Mouse (Mus musculus) B cell, adult 67 days (primary cell): ENCODE data around the gene Olfr305. TPM values are rescaled to one million over a fixed set of nuclear protein-coding genes. Genes with fewer than 3 reads are reported as not detected.

Source experiments
- total RNA-seq, 2 experiments: library from RNA; stranded (reverse); gene quantifications; 4 replicates each; pipeline ENCODE4 v1.2.4; 2023

Gene Olfr305
- not detected for total RNA-seq

DNA sequence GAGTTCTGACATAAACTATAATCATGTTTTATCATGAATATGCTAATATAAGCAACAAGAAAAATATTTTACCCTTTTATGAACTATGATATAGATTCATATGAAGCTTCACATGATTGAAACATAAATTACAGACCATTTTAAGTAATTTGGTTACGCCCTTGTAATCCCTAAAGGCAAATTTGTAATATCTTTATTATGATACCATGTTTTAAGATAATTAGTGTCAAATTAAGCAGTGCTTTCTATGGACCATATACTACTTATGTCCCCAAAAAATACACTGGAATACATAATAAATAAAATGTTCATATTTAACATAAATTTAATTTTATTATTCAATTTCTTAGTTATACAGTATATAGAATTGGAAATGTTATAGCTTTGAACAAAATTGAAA lies at the start of gene Olfr305:
Olfr305 (minus strand) TSS at position 101 of the 400 bp plus-strand sequence.

DNA sequence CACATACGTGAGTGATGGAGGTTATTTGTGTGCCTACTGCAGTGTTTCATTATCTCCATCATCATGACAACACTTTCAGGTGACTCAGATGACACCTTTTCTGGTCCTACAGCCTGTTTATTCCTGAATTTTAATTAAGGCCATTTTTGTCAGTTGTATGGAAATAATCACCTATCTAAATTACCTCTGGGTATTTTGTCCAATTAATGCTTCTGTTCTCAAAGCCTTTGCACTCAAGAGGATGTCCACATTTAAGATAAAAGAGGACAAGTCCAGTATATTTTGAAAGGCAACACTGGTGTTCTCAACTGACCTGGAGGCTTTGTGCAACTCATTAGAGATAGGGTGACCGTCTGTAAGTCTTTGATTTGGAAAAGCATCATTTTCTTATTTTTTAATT lies 36.8 kb upstream of the Olfr305 start, which contains the start of gene Olfr301:
Olfr301 (plus strand) TSS at position 301 of the 400 bp plus-strand sequence.

DNA sequence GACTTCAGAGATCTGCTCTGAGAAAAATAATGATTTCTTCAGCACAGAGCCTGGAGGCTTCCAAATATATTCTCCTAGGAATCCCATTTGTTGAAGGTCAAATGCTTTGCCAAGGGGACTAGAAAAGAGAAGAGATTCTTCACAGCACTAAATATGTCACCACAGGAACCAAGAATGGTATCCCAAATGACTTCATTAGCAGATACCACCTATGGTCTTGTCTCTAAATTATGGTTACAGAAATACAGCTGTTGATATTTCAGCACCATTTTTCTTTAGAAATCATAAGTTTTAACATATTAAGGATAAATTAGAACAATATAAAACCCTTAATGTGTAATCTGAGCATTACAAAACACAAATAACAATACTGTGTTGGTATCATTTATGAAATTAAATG lies 31.0 kb upstream of the Olfr305 start, which contains the start of gene Olfr303:
Olfr303 (minus strand) TSS at position 101 of the 400 bp plus-strand sequence.

DNA sequence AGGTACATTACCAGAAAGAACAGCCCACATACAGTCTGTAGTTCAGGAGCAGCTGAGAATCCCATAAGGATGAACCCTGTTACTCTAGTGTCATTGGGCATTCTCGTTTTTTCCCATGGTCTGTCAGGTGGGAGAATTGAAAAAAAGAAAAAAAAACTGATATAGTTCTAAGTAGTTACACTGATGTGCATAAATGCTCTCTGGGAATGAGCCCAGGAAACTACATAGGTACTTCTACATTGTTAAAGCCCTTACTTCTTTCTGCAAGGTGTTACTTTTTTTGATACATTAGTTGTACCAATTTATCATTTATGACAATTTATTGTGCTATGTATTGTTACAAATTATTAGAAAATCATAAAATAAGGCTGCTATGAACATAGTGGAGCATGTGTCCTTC lies 19.8 kb upstream of the Olfr305 start, which contains the start of gene Olfr304:
Olfr304 (minus strand) TSS at position 101 of the 400 bp plus-strand sequence.

DNA sequence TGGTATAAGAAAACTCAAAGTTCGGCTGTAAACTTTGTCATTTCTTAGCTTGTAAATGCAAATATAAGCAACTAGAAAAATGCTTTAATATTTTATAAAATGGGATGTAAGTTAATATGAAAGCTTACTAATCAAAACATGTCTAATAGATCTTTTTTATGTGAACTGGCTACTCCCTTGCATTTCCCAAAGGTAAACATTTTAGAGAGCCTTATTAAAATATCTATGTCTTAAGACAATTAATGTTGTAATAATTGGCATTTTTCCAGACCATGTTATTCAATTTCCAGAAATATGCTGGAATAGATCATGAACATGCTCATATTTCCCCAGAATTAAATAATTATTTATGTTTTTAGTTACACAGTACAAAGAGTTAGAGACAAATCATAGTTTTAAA lies 29.2 kb downstream of the Olfr305 start, which contains the start of gene Olfr307:
Olfr307 (minus strand) TSS at position 101 of the 400 bp plus-strand sequence.

DNA sequence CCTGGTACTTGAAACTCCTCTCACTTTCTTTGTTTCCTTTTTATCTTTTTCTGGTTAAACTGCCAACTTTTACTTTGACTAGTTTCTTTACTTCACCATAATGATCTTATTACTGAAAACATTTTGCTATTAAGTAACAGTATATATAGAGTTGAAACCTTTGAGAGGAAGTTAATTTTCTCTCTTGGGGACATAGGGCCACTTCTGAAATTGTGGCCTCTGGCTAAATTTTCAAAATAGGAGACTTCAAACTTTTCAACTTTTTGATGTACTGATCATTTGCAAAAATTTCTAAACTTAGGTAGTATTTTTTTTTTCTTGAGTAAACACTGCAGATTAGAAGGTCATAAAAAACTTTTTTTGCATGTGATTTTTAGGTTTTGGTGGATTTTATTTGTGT lies 41.2 kb downstream of the Olfr305 start, which contains the start of gene Olfr308:
Olfr308 (minus strand) TSS at position 101 of the 400 bp plus-strand sequence.

DNA sequence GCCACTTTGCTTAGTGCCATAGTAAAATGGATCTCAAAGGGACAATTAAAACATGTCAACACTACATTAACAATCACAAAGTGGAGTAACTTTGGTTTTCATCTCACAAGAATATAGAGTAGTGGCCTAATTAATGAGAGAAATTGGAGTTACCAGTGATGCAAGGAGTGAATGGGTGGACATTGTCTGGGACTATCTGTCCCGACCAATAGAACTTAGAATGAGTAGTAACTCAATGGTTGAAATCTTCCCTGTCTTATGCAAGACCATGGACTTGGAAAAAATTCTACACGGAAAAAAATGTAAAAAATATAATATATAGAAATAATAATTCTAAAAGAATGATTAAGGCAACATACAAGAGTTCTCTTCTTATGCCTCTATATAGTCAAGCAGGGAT lies 53.1 kb downstream of the Olfr305 start, which contains the start of gene Olfr309:
Olfr309 (minus strand) TSS at position 101 of the 400 bp plus-strand sequence.

Other genes starting within 250 kb of the Olfr305 start
- gene Vmn2r75, start 195.2 kb downstream of the Olfr305 start, total RNA-seq = not detected
- not detected for gene Vmn2r76, start 120.6 kb downstream of the Olfr305 start, total RNA-seq
- gene Olfr310, start 89.8 kb downstream of the Olfr305 start, total RNA-seq = not detected
- gene Olfr309, start 53.2 kb downstream of the Olfr305 start, total RNA-seq = not detected
- gene Olfr308, start 41.3 kb downstream of the Olfr305 start, total RNA-seq = not detected
- gene Olfr307, start 29.3 kb downstream of the Olfr305 start, total RNA-seq = not detected
- not detected for gene Olfr304, start 19.7 kb upstream of the Olfr305 start, total RNA-seq
- not detected for gene Olfr303, start 30.9 kb upstream of the Olfr305 start, total RNA-seq
- gene Olfr301, start 36.9 kb upstream of the Olfr305 start, total RNA-seq = not detected
- not detected for gene Olfr299, start 93.0 kb upstream of the Olfr305 start, total RNA-seq
- not detected for gene Olfr298, start 125.6 kb upstream of the Olfr305 start, total RNA-seq
- not detected for gene Olfr297, start 153.0 kb upstream of the Olfr305 start, total RNA-seq
- gene Olfr295, start 216.9 kb upstream of the Olfr305 start, total RNA-seq = not detected
- not detected for gene Olfr294, start 249.7 kb upstream of the Olfr305 start, total RNA-seq